Mouse (Mus musculus) liver, postnatal 0 days (tissue): Measurements from ENCODE around the gene Hoxd4.

Experiments
- CTCF ChIP-seq: sonication (generic); IDR thresholded peaks from 2 replicates; pipeline ENCODE4 v1.5.1; 2016; ENCODE audit warnings: antibody characterized with exemption, low read depth
- EP300 ChIP-seq: IDR thresholded peaks from 2 replicates; pipeline ENCODE4 v1.6.1; 2016; ENCODE audit warnings: antibody characterized with exemption, low read depth, mild to moderate bottlenecking

DNA sequence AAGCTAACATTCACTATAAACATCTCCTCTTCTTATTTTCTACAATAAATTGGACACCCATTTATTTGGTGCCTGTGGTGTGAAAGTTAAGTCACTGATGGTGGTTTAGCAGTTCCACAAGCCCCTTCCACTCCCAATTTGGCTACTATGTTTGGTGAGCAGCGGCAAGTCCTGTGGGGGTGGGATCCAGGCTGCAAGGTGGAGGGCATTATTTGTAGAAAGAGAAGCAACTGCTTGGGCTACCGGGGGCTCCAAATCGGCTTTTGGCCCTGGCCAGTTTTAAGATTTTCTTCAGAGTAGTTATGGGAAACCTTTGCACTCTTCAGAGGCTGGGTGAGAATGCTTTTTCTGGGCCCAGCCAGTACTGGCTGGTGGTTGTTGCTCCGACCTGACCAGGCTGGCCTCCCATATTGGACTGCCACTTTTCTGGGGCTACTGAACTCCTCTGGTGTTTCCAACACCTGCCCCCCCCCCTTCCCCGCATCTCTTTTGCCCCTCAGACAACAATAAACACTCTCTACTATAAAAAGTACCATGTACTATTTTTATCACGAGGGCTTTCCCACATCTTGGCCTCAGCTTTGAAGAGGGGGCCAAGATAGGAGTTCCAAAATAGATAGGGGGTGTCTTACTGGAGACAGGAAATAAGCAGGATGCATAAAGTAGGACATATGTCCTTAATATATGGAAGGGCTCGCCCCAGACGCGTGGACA lies 20.2 kb downstream of the Hoxd4 start:
- TF ChIP-seq CTCF (no peak), EP300 (no peak)
